Mouse (Mus musculus) spleen, postnatal 36 days (tissue): ENCODE data around the gene Glis2.
A peak's percentile ranks its signal among the peaks of the same experiment; 100 is the strongest.

ENCODE experiments used
- DNase-seq, 2 experiments: peaks; one replicate each; pipeline ENCODE4 v3.0.0; 2022; ENCODE audit warnings: low spot score in 2 of 2, mixed read lengths in 1 of 2

The Glis2 gene

GRCm38 (mm10) chr16:4593971-4594813 lies at the start of gene Glis2:
Gene Glis2 (plus strand): TSS chr16:4594713.
- DNase-seq: no peak

- no peak for DNase-seq
These were observed 49.7 kb upstream of the Glis2 start for GRCm38 (mm10) chr16:4544845-4545244.

- no peak for DNase-seq
These were observed 47.7 kb upstream of the Glis2 start for GRCm38 (mm10) chr16:4546838-4547237.

GRCm38 (mm10) chr16:4547611-4548010 lies 46.9 kb upstream of the Glis2 start:
- DNase-seq: no peak

- DNase-seq: no peak
These were observed 45.4 kb upstream of the Glis2 start for GRCm38 (mm10) chr16:4548953-4549688.

GRCm38 (mm10) chr16:4551056-4551455 lies 43.5 kb upstream of the Glis2 start:
- DNase-seq: peak in 1 of 2 experiments; percentile 17

GRCm38 (mm10) chr16:4551885-4552284 lies 42.6 kb upstream of the Glis2 start:
- DNase-seq: no peak

- no peak for DNase-seq
These were observed 41.5 kb upstream of the Glis2 start for GRCm38 (mm10) chr16:4552829-4553550.

- no peak for DNase-seq
These were observed 39.0 kb upstream of the Glis2 start for GRCm38 (mm10) chr16:4555555-4555954.

GRCm38 (mm10) chr16:4557085-4557484 lies 37.4 kb upstream of the Glis2 start:
- no peak for DNase-seq

- peak; percentile 72 to 76 for DNase-seq
These were observed 36.6 kb upstream of the Glis2 start for GRCm38 (mm10) chr16:4557949-4558348.

GRCm38 (mm10) chr16:4558384-4558979 lies 36.0 kb upstream of the Glis2 start:
- DNase-seq: peak; percentile 92

- DNase-seq: peak; percentile 58 to 60
These were observed 35.4 kb upstream of the Glis2 start for GRCm38 (mm10) chr16:4558980-4559631.

- DNase-seq: peak; percentile 72 to 81
These were observed 34.8 kb upstream of the Glis2 start, which contains the start of gene Tfap4 for GRCm38 (mm10) chr16:4559715-4560144. Gene Tfap4 (minus strand): TSS chr16:4559854.

GRCm38 (mm10) chr16:4560145-4560952 lies 34.2 kb upstream of the Glis2 start:
- peak; percentile 47 to 58 for DNase-seq

- DNase-seq: peak; percentile 56 to 73
These were observed 26.6 kb upstream of the Glis2 start for GRCm38 (mm10) chr16:4567912-4568311.

- DNase-seq: no peak
These were observed 23.8 kb upstream of the Glis2 start for GRCm38 (mm10) chr16:4570737-4571136.

GRCm38 (mm10) chr16:4576038-4576437 lies 18.5 kb upstream of the Glis2 start:
- no peak for DNase-seq

GRCm38 (mm10) chr16:4576873-4577272 lies 17.6 kb upstream of the Glis2 start:
- no peak for DNase-seq

- no peak for DNase-seq
These were observed 15.9 kb upstream of the Glis2 start for GRCm38 (mm10) chr16:4578630-4579029.
